Mouse (Mus musculus): ENCODE measurements at regions not wholly inside any gene's neighbourhood (a gene's known extent, or its start where the extent isn't known, plus 50 kb on each side); places are given as distances from the start of the nearest gene placed in this dataset.
A peak's percentile ranks its signal among the peaks of the same experiment; 100 is the strongest.

- no peak for DNase-seq (ENCODE audit: extremely low spot score, low spot score)
Measured at GRCm38 (mm10) chr1:73457261-73457660, 441.6 kb upstream of the Tnp1 start.

- no peak for DNase-seq (ENCODE audit: extremely low spot score, low spot score)
Measured at GRCm38 (mm10) chr1:73456359-73457062, 440.8 kb upstream of the Tnp1 start.

GRCm38 (mm10) chr1:73444216-73444890 lies 428.6 kb upstream of the Tnp1 start:
- DNase-seq (ENCODE audit: extremely low spot score, low spot score) = no peak

DNA sequence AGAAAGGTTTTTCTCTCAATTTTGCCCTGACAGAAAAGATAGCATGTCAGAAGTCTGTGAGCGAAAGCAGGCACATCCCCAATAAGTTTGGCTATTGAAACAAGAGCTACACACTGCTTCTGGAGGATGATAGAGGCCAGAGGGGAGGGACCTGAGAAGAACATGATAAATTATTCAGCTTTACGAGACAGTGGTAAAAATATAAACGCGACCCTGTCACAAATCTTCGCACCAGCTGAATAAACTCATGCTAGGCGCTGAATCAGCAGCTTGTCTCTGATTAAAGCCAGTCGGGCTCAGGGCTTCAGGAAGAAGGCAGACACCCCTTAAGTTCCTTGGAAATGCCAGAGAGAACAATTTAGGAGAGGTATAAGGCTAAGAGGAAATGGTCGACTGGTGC lies 422.7 kb upstream of the Tnp1 start:
- peak; percentile 26 for DNase-seq (ENCODE audit: extremely low spot score, low spot score)

DNA sequence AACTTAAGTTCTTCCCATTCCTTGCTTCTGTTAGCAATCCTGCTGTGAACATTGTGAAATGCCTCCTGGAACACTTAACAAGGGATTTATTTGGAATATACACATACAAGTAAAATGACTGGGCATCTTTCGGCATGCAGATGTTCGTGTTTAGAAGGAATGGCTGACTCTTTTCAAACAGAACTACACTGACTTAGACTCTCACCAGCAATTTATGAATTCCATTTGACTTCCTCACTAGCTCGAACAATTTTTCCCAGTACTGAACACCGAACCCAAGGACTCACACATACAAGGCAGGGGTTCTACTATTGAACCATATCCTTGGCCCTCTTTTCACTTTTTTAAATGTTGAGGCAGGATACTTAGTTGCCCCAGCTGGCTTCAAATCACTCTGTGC lies 412.4 kb upstream of the Tnp1 start:
- DNase-seq (ENCODE audit: extremely low spot score, low spot score) = no peak

- no peak for DNase-seq (ENCODE audit: extremely low spot score, low spot score)
Measured at GRCm38 (mm10) chr1:73425049-73425448, 409.3 kb upstream of the Tnp1 start.

DNA sequence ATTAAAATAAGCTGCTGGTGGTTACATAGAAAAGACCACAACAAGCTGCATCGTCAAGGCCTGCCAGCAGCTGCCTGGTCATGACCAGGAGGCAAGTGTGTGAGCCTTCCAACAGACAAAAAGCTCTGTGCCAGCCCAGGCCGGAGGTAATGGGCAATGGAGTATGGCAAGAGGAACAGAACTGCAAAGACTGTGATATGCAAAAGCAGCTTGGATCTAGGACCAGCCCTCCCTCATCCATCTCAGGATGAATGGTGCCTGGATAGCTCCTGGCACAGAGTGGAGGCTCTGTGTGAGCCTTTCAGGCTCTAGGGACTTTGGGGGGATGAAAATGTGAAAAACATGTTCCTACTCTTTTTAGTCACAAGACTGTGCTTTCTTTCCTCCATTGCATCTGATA lies 402.5 kb upstream of the Tnp1 start:
- no peak for DNase-seq (ENCODE audit: extremely low spot score, low spot score)

DNA sequence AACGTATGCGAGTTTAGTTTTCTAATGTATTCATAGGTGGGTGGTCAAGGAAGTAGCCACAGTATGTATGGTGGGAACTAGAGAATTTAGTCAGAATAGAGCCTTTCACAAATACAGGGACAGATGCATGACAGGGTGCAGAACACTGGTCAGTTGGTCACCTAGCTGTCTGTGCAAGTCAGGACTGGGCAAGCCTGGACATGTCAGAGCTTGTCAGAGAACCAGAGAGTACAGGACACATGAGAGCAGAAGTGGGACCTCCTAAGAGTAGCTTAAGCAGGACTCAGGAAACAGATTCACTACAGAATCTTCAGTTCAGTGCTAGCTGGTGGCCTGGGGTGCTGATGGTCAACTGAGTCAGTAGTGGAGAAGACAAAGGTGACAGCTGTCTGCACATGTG lies 395.7 kb upstream of the Tnp1 start:
- DNase-seq (ENCODE audit: extremely low spot score, low spot score) = no peak

DNA sequence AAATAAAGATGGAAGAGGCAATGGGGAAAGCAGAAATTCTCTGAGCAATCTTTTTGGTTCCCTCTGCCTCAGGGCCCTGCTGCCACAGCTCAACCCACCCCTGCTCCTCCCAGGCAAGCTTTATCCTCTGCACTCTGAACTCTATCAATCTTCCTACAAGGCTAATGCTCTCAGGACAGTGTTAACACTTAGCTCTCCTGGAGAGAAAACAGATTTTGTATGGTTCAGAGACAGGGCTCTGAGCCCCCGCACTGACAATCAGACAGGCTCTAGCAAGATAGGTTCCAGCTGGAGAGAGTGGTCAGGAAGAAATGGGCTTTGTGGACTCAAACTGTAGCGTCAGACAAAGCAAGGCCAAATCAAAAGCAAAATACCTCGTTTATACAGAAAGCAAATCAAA lies 383.5 kb upstream of the Tnp1 start:
- no peak for DNase-seq (ENCODE audit: extremely low spot score, low spot score)

DNA sequence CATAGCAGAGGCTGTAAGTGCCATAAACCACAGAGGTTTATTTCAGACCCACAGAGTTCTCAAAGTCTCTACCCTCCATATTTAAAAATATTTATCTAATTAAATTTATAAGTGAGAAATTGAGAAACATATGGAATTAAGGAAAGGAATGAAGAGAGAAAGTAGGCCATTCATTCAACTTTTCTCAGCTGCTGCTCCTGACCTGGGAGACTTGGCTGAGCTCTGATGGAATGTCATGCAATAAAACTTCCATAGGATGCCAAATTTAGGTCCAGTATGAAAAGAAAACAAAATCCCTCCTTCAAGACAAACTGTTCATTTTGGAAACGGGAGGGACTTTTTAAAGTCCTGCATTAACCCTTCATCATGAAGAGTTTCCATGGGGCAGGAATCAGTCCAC lies 379.3 kb upstream of the Tnp1 start:
- no peak for DNase-seq (ENCODE audit: extremely low spot score, low spot score)

GRCm38 (mm10) chr1:73394466-73394865 lies 378.8 kb upstream of the Tnp1 start:
- no peak for DNase-seq (ENCODE audit: extremely low spot score, low spot score)

GRCm38 (mm10) chr1:73392077-73392476 lies 376.4 kb upstream of the Tnp1 start:
- no peak for DNase-seq (ENCODE audit: extremely low spot score, low spot score)

DNA sequence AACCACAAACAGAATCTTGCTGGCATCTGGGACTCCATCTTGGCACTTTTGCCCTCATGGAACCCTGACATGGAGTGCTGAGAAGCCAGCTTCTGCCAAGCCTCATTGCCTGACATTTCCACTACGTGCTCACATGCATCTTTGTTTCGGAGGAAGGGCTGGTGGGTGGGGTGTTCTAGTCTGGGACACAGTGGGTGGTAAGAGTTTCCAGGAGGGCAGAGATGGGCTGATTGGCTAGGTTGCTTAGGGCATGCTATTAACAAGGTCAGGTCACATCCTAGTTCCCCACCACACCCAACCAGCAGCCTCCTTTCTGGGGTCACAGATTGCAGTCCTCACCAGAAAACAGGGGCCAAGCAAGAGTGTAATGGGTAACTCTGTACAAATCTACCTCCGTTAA lies 374.3 kb upstream of the Tnp1 start:
- DNase-seq (ENCODE audit: extremely low spot score, low spot score) = no peak

- no peak for DNase-seq (ENCODE audit: extremely low spot score, low spot score)
Measured at GRCm38 (mm10) chr1:73389174-73389573, 373.5 kb upstream of the Tnp1 start.

DNA sequence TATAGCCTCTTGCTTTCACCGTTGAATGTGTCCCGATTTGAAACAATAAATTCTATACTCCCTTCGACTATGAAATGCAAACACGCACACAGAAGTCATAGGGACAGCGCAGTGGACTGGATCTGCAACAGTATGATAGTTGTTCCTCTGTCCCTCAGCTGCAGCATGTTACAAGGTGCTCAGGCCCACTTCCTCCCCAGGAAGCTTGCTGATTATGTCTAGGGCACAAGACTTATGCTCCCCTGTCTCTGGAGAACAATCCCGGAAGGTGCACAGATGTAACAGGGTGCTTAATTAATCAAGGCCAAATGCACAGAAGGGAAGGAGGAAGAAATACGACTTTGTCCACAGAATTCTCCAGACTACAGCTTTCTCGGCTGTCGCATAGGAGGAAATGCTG lies 365.9 kb upstream of the Tnp1 start:
- no peak for DNase-seq (ENCODE audit: extremely low spot score, low spot score)

DNA sequence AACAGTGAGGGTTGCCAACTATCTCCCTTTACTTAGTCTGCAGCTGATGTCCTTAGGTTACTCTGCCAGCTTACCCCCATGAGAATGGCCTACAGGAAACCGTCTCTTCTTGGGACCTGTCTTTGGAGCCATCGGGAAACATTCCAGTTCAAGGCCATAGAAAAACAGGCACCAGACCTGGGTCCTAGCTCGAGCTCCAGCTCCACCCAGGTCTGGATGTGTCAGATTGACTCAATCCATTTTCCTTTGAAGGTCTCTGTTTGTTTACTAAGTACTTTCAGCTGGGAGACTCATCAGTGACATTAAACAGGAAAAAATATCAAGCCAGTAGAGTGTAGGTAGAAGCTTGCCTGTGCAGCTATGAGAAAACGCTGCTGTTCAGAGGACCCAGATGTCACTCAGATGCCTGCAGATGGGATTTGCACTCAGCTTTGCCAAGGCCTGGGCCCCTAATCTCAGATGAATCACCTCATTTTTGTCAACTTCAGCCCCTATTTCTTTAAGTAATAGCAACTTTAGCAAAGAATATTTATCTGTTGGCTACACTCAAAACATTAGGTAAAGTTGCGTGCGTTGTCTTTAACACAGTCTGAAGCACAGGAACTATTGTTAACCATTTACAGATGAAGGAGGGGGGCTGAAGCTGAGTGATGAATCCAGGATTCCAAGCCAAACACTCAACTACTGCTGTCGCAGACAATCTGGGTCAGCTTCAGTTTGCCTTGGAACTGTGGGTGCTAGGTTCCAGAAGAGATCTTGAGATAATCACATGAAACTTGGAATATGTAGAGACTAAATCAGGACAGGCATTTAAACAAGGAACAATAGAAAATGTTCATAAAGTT lies 359.0 kb upstream of the Tnp1 start:
- DNase-seq (ENCODE audit: extremely low spot score, low spot score) = no peak

DNA sequence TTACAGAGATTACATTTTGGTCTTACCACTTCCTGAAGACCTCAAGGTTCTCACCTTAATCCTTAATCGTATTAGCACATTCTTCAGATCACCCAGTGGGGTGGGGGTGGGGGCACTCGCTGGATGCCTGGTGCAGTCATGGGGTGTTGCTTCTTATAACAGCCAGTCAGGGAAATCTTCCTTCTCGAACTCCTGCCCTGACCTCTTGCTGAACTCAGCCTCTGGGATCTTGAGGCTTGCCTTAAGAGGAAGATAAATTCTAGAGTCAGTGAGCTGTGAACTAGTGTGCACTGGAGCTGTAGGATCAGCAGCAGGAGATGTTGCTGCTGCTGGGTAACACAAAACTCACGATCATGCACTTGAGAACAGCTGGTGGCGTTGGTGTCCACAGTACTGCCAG lies 352.5 kb upstream of the Tnp1 start:
- DNase-seq (ENCODE audit: extremely low spot score, low spot score) = no peak

DNA sequence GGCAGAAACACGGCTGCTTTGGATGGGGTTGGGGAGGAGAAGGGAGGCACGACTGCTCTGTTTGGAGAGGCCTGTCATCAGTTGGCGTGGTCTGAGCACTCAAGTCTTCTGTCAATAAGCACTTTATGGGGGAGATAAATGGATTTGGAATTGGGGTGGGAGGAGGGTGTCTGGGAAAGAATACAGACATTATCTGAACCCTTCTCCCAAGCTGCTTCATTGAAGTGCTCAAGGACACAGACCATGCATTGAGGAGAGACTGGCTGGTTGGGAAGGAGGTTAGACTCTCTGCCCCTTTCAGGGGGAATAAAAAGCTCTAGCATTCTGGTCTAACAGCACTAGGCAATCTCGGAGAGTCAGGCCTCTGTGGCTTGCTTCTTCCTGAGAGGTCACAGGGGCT lies 350.1 kb upstream of the Tnp1 start:
- DNase-seq (ENCODE audit: extremely low spot score, low spot score) = no peak

DNA sequence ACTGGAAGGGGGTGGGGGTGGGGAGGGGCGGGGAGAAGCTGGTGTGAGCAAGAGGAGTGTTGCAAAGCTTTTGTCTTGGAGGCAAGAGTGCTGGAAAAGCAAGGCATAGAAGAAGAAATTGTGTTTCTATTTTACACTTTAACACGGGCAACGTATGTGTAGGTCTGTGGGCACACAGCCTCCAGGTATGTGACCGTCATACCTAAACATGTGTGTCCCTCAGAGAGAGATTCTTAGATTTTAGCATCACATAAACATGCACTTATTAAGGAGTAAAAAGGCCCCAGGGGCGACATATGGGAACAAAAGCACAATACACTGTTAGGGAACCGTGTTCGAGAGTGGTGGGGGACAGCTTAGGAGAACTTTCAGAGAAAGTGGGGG lies 348.6 kb upstream of the Tnp1 start:
- no peak for DNase-seq (ENCODE audit: extremely low spot score, low spot score)

DNA sequence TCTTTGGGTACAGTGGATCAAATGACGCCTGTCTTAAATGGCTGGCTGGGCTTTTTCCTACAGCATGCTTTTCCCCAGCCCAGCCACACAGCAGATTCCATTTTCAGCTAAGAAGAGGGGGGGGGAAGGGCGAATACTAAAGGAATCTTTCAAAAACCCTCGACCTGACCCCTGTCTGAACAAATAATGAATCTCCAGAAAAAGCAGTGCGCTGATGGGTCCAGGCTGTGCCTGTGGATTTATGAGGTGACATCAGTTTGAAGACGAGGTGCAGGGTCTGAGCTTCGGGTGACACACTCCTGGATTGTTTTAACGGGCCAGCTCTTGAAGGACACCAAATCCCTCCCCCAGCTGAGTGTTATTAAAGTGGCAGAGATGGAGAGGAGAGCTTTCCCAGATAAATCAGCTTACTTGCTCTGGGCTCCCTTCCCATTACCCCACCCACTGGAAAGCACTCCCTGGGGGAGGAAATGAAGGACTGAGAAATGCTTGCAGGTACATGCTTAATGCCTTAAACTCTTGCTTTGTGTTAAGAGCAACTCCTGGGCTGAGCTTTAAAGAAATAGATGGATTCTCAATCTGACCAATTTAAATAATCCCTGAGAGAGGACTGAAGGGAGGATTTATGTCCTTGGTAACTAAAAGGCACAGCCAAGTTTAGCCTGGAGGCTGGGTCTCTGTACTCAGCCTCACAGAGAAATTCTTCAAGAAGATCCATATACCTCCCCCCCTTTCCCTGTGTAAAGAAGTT lies 348.0 kb upstream of the Tnp1 start:
- peak; percentile 80 for DNase-seq (ENCODE audit: extremely low spot score, low spot score)

- DNase-seq (ENCODE audit: extremely low spot score, low spot score) = no peak
Measured at GRCm38 (mm10) chr1:73362122-73362521, 346.4 kb upstream of the Tnp1 start.

- no peak for DNase-seq (ENCODE audit: extremely low spot score, low spot score)
Measured at GRCm38 (mm10) chr1:73361300-73361699, 345.6 kb upstream of the Tnp1 start.

Measured in neural tube, embryonic 10.5 days (tissue).